Mouse (Mus musculus): ENCODE results near the gene Gm14214. TPM values are rescaled to one million over a fixed set of nuclear protein-coding genes. Genes with fewer than 3 reads are reported as not detected.

Gm14214 gene
- polyA plus RNA-seq, 1 experiment from 2014 or later, result not detected

DNA sequence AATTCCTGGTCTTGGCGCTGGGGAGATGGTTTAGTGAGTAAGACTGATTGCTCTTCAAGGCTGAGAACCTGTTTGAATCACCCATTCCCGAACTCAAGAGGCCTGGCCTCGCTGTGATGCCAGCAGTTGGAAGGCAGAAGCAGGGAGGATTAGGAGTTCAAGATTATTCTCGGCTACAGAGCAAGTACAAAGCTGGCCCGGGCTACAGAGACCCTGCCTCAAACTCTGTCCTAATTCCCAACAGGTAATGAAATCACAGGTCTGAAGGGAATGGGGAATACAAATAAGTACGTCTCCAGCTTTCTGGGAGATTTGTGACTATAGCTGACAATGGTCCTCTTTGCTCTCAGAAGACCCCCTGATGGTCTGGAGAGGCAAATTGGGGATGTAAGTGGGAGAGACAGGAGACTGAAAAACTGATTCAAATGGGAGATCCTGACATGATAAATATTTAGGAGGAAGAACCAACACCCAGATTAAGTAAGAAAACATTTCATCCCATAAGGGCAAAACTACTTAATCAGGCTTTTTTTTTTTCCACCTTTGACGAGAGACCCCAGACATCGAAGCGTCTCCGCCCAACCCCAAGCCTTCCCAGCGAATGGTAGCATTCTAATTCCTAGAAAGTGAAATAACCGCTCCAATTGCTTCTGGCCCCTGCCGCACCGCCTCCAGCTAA, 20.3 kb upstream of the Gm14214 start:
- Histone ChIP-seq H3K27me3 (ENCODE audit: insufficient read depth, poor library complexity, severe bottlenecking) (no peaks in the 10 kb centered on the region), H3K4me1 (replicated peaks) (peaks cover 55% of the 10 kb centered on the region), H3K27ac (peak overlapping the region; percentile 99), H3K4me3 (peak overlapping the region; percentile 97), H3K36me3 (peaks cover 8% of the 10 kb centered on the region; the same call in 1 of the 2 replicates), H3K9me3 (no peaks in the 10 kb centered on the region)
- peak; percentile 6 for DNase-seq (ENCODE audit: low spot score)
- WGBS, result 7% methylated on average over 14 of the region's 14 CpGs

GRCm38 (mm10) chr2:154789381-154789780, 19.6 kb upstream of the Gm14214 start:
- H3K9me3 ChIP-seq, result no peaks in the 10 kb centered on the region
- H3K4me1 ChIP-seq (replicated peaks), result peaks cover 56% of the 10 kb centered on the region
- H3K36me3 ChIP-seq, result peaks cover 6% of the 10 kb centered on the region; the same call in 1 of the 2 replicates
- WGBS, result 74% methylated on average over 6 of the region's 6 CpGs
- 0 out of 2 replicates have a peak overlapping the region, but pooled peaks have one; percentile 97 for H3K4me3 ChIP-seq
- no peak overlapping the region for H3K27ac ChIP-seq
- no peaks in the 10 kb centered on the region for H3K27me3 ChIP-seq (ENCODE audit: insufficient read depth, poor library complexity, severe bottlenecking)
- DNase-seq (ENCODE audit: low spot score), result no peak

- WGBS, result 86% methylated on average over 11 of the region's 11 CpGs
- no peak for DNase-seq (ENCODE audit: low spot score)
- Histone ChIP-seq H3K9me3 (no peaks in the 10 kb centered on the region), H3K4me1 (replicated peaks) (peaks cover 54% of the 10 kb centered on the region), H3K36me3 (no peaks in the 10 kb centered on the region), H3K4me3 (no peak overlapping the region), H3K27ac (no peak overlapping the region), H3K27me3 (ENCODE audit: insufficient read depth, poor library complexity, severe bottlenecking) (no peaks in the 10 kb centered on the region)
These were observed 16.9 kb upstream of the Gm14214 start for GRCm38 (mm10) chr2:154786776-154787175.

GRCm38 (mm10) chr2:154786187-154786586, 16.4 kb upstream of the Gm14214 start:
- no peak for DNase-seq (ENCODE audit: low spot score)
- Histone ChIP-seq H3K4me3 (no peak overlapping the region), H3K4me1 (replicated peaks) (peaks cover 53% of the 10 kb centered on the region), H3K27me3 (ENCODE audit: insufficient read depth, poor library complexity, severe bottlenecking) (no peaks in the 10 kb centered on the region), H3K9me3 (no peaks in the 10 kb centered on the region), H3K36me3 (no peaks in the 10 kb centered on the region), H3K27ac (no peak overlapping the region)
- WGBS, result 46% methylated on average over 3 of the region's 3 CpGs

- Histone ChIP-seq H3K36me3 (no peaks in the 10 kb centered on the region), H3K4me1 (replicated peaks) (peaks cover 53% of the 10 kb centered on the region), H3K4me3 (no peak overlapping the region), H3K27ac (no peak overlapping the region; the same call in 1 of the 2 replicates), H3K27me3 (ENCODE audit: insufficient read depth, poor library complexity, severe bottlenecking) (no peaks in the 10 kb centered on the region), H3K9me3 (no peaks in the 10 kb centered on the region)
- DNase-seq (ENCODE audit: low spot score), result no peak
- WGBS, result 61% methylated on average over 3 of the region's 3 CpGs
These were observed 15.5 kb upstream of the Gm14214 start for GRCm38 (mm10) chr2:154785284-154785683.

GRCm38 (mm10) chr2:154782856-154783650, 13.2 kb upstream of the Gm14214 start:
- Histone ChIP-seq H3K27me3 (ENCODE audit: insufficient read depth, poor library complexity, severe bottlenecking) (no peaks in the 10 kb centered on the region), H3K36me3 (no peaks in the 10 kb centered on the region), H3K4me1 (replicated peaks) (peaks cover 44% of the 10 kb centered on the region), H3K9me3 (no peaks in the 10 kb centered on the region), H3K4me3 (no peak overlapping the region), H3K27ac (peak overlapping the region; percentile 40; the same call in 1 of the 2 replicates)
- no peak for DNase-seq (ENCODE audit: low spot score)
- WGBS, result 74% methylated on average over 17 of the region's 17 CpGs

DNA sequence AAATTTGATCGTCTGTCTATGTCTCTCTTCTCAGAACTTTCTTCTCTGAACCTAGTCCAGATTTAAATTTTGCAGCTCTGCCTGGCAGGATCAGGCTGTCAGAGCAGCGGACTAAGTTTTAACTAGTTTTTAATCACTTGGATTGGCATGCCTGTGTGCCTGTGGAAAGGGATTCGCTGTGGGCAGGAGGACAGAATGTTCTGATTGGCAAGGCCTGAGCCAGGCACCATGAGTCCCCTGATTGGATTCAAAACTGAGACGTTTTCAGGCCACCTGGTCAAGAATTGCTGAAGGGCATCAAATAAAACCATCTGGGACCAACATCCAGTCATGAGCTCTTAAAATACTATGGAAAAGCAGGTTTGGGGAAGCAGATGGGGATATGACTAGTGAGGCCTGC, 12.5 kb upstream of the Gm14214 start:
- 79% methylated on average over 4 of the region's 4 CpGs for WGBS
- peaks cover 44% of the 10 kb centered on the region for H3K4me1 ChIP-seq (replicated peaks)
- no peak for DNase-seq (ENCODE audit: low spot score)
- H3K4me3 ChIP-seq, result no peak overlapping the region
- no peaks in the 10 kb centered on the region for H3K36me3 ChIP-seq
- no peaks in the 10 kb centered on the region for H3K9me3 ChIP-seq
- H3K27me3 ChIP-seq (ENCODE audit: insufficient read depth, poor library complexity, severe bottlenecking), result no peaks in the 10 kb centered on the region
- 0 out of 2 replicates have a peak overlapping the region, but pooled peaks have one; percentile 40 for H3K27ac ChIP-seq

DNA sequence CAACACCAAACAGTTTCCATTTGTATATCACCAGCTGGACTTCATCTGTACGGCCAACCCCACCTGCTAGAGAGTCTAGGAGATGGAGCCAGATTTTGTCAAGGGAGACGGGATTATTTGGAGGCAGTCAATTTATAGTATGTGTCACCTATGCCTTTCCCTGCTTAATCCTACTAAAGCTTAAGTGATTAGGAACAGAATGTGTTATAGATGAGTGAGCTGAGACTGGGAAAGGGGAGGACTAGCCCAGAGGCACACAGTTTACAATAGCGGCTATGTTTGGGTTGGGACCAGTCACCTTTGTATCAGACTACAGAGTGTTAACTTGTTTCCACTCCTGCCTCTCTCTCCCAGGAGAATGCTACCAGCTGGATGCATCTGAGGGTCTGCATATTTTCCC, 9.8 kb upstream of the Gm14214 start:
- H3K4me1 ChIP-seq (replicated peaks), result peaks cover 26% of the 10 kb centered on the region
- no peak for DNase-seq (ENCODE audit: low spot score)
- no peaks in the 10 kb centered on the region for H3K9me3 ChIP-seq
- H3K4me3 ChIP-seq, result no peak overlapping the region
- no peaks in the 10 kb centered on the region for H3K36me3 ChIP-seq
- WGBS, result 76% methylated on average over 3 of the region's 3 CpGs
- H3K27ac ChIP-seq, result no peak overlapping the region
- H3K27me3 ChIP-seq (ENCODE audit: insufficient read depth, poor library complexity, severe bottlenecking), result no peaks in the 10 kb centered on the region

- Histone ChIP-seq H3K27me3 (ENCODE audit: insufficient read depth, poor library complexity, severe bottlenecking) (no peaks in the 10 kb centered on the region), H3K4me1 (replicated peaks) (peaks cover 6% of the 10 kb centered on the region), H3K27ac (no peak overlapping the region), H3K36me3 (no peaks in the 10 kb centered on the region), H3K4me3 (no peak overlapping the region), H3K9me3 (peaks cover 4% of the 10 kb centered on the region; the same call in 1 of the 2 replicates)
- 75% methylated on average over 7 of the region's 7 CpGs for WGBS
- no peak for DNase-seq (ENCODE audit: low spot score)
These were observed 6.7 kb upstream of the Gm14214 start for GRCm38 (mm10) chr2:154776496-154776895.

GRCm38 (mm10) chr2:154774032-154774431, 4.2 kb upstream of the Gm14214 start:
- peak; percentile 39 for DNase-seq (ENCODE audit: low spot score)
- H3K27me3 ChIP-seq (ENCODE audit: insufficient read depth, poor library complexity, severe bottlenecking), result no peaks in the 10 kb centered on the region
- H3K27ac ChIP-seq, result no peak overlapping the region
- no peaks in the 10 kb centered on the region for H3K36me3 ChIP-seq
- peaks cover 6% of the 10 kb centered on the region for H3K4me1 ChIP-seq (replicated peaks)
- no peak overlapping the region for H3K4me3 ChIP-seq
- peaks cover 4% of the 10 kb centered on the region; the same call in 1 of the 2 replicates for H3K9me3 ChIP-seq
- WGBS, result 82% methylated on average over 1 of the region's 1 CpGs

- Histone ChIP-seq H3K9me3 (peaks cover 4% of the 10 kb centered on the region; the same call in 1 of the 2 replicates), H3K4me3 (no peak overlapping the region), H3K36me3 (no peaks in the 10 kb centered on the region), H3K4me1 (replicated peaks) (peaks cover 6% of the 10 kb centered on the region), H3K27ac (no peak overlapping the region), H3K27me3 (ENCODE audit: insufficient read depth, poor library complexity, severe bottlenecking) (no peaks in the 10 kb centered on the region)
- WGBS, result 82% methylated on average over 8 of the region's 8 CpGs
- DNase-seq (ENCODE audit: low spot score), result no peak
These were observed 1.8 kb upstream of the Gm14214 start for GRCm38 (mm10) chr2:154771604-154772003.

- Histone ChIP-seq H3K4me1 (replicated peaks) (no peaks in the 10 kb centered on the region), H3K36me3 (no peaks in the 10 kb centered on the region), H3K4me3 (no peak overlapping the region), H3K9me3 (no peaks in the 10 kb centered on the region), H3K27me3 (ENCODE audit: insufficient read depth, poor library complexity, severe bottlenecking) (no peaks in the 10 kb centered on the region), H3K27ac (no peak overlapping the region)
- WGBS, result 93% methylated on average over 6 of the region's 6 CpGs
- DNase-seq (ENCODE audit: low spot score), result no peak
These were observed 2.8 kb downstream of the Gm14214 start for GRCm38 (mm10) chr2:154767051-154767450.

GRCm38 (mm10) chr2:154765554-154766008, 4.2 kb downstream of the Gm14214 start:
- WGBS, result 86% methylated on average over 8 of the region's 8 CpGs

More at GRCm38 (mm10) chr2:154765554-154766008, 4.2 kb downstream of the Gm14214 start:
- DNase-seq (ENCODE audit: low spot score), result no peak
- Histone ChIP-seq H3K9me3 (0 out of 2 replicates have a peak, but pooled peaks cover 5% of the 10 kb centered on the region), H3K36me3 (no peaks in the 10 kb centered on the region), H3K27me3 (ENCODE audit: insufficient read depth, poor library complexity, severe bottlenecking) (no peaks in the 10 kb centered on the region), H3K4me1 (replicated peaks) (no peaks in the 10 kb centered on the region), H3K27ac (no peak overlapping the region), H3K4me3 (no peak overlapping the region)
